ENCODE assay signal across 29 mouse cellular contexts in genomic region chr6:30621986-30622389, GRCm38 (mm10). TPM values are rescaled to one million over a fixed set of nuclear protein-coding genes. Genes with fewer than 3 reads are reported as not detected.
DNase-seq lines count a peak whose midpoint lies in the region; ATAC-seq and TF ChIP-seq lines count a peak whose summit lies in the region.
"Had no signal": no experiment of that assay in that cellular context is flagged by ENCODE, and none has a peak within 500 bp of the region (broad histone marks: within the 10 kb centered on the region; RNA-seq: fewer than 3 reads in every experiment).

No protein-coding gene starts in this region.

- H3K4me3 ChIP-seq in heart, embryonic 11.5 days (ENCODE audit: low read depth, low read length): no peak overlapping the region
- no peak overlapping the region for H3K4me3 ChIP-seq in heart, adult 2 months
- no peak overlapping the region for H3K4me3 ChIP-seq in intestine, embryonic 14.5 days (ENCODE audit: low read depth, low read length)
- no peak overlapping the region for H3K4me3 ChIP-seq in intestine, postnatal 0 days (ENCODE audit: low read depth, low read length)
- no peak overlapping the region for H3K4me3 ChIP-seq in lung, postnatal 0 days (ENCODE audit: low read depth, low read length)
- no peak overlapping the region for H3K4me3 ChIP-seq in intestine, embryonic 16.5 days (ENCODE audit: low read length)
- H3K4me3 ChIP-seq: forebrain, embryonic 12.5 days; limb, embryonic 13.5 days; stomach, embryonic 15.5 days had no signal

- ATAC-seq in heart, embryonic 11.5 days (replicated peaks; ENCODE audit: insufficient number of reproducible peaks, low FRiP score, low TSS enrichment): peak; percentile 68
- no peak; the same call in 1 of the 2 replicates for ATAC-seq in intestine, embryonic 14.5 days (replicated peaks; ENCODE audit: low FRiP score, low TSS enrichment, low read depth)
- no peak for ATAC-seq in intestine, postnatal 0 days
- ATAC-seq in lung, postnatal 0 days: peak; percentile 58
- no peak for ATAC-seq in intestine, embryonic 16.5 days

- no peak overlapping the region for H3K9ac ChIP-seq in heart, embryonic 11.5 days (ENCODE audit: low read depth, low read length)
- no peak overlapping the region for H3K9ac ChIP-seq in heart, adult 2 months (ENCODE audit: low read depth, low read length)
- H3K9ac ChIP-seq in intestine, embryonic 14.5 days (ENCODE audit: low read length): no peak overlapping the region
- H3K9ac ChIP-seq in intestine, postnatal 0 days (ENCODE audit: low read depth, low read length): no peak overlapping the region
- H3K9ac ChIP-seq in lung, postnatal 0 days (replicated peaks; ENCODE audit: low read depth): no peak overlapping the region
- H3K9ac ChIP-seq in intestine, embryonic 16.5 days (ENCODE audit: low read depth, low read length): no peak overlapping the region
- H3K9ac ChIP-seq: forebrain, embryonic 12.5 days; hindbrain, embryonic 14.5 days; limb, embryonic 13.5 days; stomach, embryonic 15.5 days had no signal

- WGBS in heart, embryonic 11.5 days (ENCODE audit: insufficient replicate concordance): 13% methylated on average over 4 of the region's 4 CpGs
- WGBS in heart, adult 2 months: 36% methylated on average over 4 of the region's 4 CpGs
- WGBS in intestine, embryonic 14.5 days: 28% methylated on average over 4 of the region's 4 CpGs
- 45% methylated on average over 4 of the region's 4 CpGs for WGBS in intestine, postnatal 0 days
- 31% methylated on average over 4 of the region's 4 CpGs for WGBS in lung, postnatal 0 days
- WGBS in intestine, embryonic 16.5 days: 45% methylated on average over 4 of the region's 4 CpGs

- no peak for TF ChIP-seq CTCF in heart, adult 2 months (IDR thresholded peaks at IDR 0.05)
- TF ChIP-seq CTCF in intestine, postnatal 0 days (IDR thresholded peaks at IDR 0.05; ENCODE audit: low read depth): no peak
- TF ChIP-seq CTCF in lung, postnatal 0 days (IDR thresholded peaks at IDR 0.05): no peak

- peak overlapping the region; percentile 70 for H3K27ac ChIP-seq in heart, embryonic 11.5 days (ENCODE audit: low read depth, low read length)
- no peak overlapping the region for H3K27ac ChIP-seq in heart, adult 2 months
- H3K27ac ChIP-seq in intestine, embryonic 14.5 days (ENCODE audit: low read depth): peak overlapping the region; percentile 57
- no peak overlapping the region for H3K27ac ChIP-seq in intestine, postnatal 0 days (ENCODE audit: low read depth, low read length)
- H3K27ac ChIP-seq in lung, postnatal 0 days (ENCODE audit: low read length): peak overlapping the region; percentile 11; the same call in 1 of the 2 replicates
- 0 out of 2 replicates have a peak overlapping the region, but pooled peaks have one; percentile 8 for H3K27ac ChIP-seq in intestine, embryonic 16.5 days (ENCODE audit: low read length)
- H3K27ac ChIP-seq: forebrain, embryonic 12.5 days; hindbrain, embryonic 14.5 days; stomach, embryonic 15.5 days had no signal

- no peaks in the 10 kb centered on the region for H3K27me3 ChIP-seq in heart, embryonic 11.5 days (ENCODE audit: control insufficient read depth, insufficient read depth, low read length)
- H3K27me3 ChIP-seq in heart, adult 2 months (ENCODE audit: control insufficient read depth, insufficient read depth, low read length): no peaks in the 10 kb centered on the region
- H3K27me3 ChIP-seq in intestine, embryonic 14.5 days (replicated peaks; ENCODE audit: control insufficient read depth, insufficient read depth, low read length): no peaks in the 10 kb centered on the region
- H3K27me3 ChIP-seq in intestine, postnatal 0 days (replicated peaks; ENCODE audit: control insufficient read depth, insufficient read depth, low read length): peaks cover 3% of the 10 kb centered on the region; the same call in 1 of the 2 replicates
- no peaks in the 10 kb centered on the region for H3K27me3 ChIP-seq in lung, postnatal 0 days (replicated peaks; ENCODE audit: insufficient read depth, low read length)
- no peaks in the 10 kb centered on the region for H3K27me3 ChIP-seq in intestine, embryonic 16.5 days (replicated peaks; ENCODE audit: control insufficient read depth, insufficient read depth, low read length)
- H3K27me3 ChIP-seq: CH12.LX; forebrain, embryonic 12.5 days; limb, embryonic 13.5 days; stomach, embryonic 15.5 days had no signal

- no peak overlapping the region for H3K4me2 ChIP-seq in heart, embryonic 11.5 days
- H3K4me2 ChIP-seq in intestine, embryonic 14.5 days (ENCODE audit: low read length): no peak overlapping the region
- no peak overlapping the region for H3K4me2 ChIP-seq in intestine, postnatal 0 days (replicated peaks; ENCODE audit: low read depth)
- no peak overlapping the region for H3K4me2 ChIP-seq in lung, postnatal 0 days (replicated peaks; ENCODE audit: low read depth, low read length)
- no peak overlapping the region for H3K4me2 ChIP-seq in intestine, embryonic 16.5 days (ENCODE audit: low read depth, low read length)
- H3K4me2 ChIP-seq: forebrain, embryonic 12.5 days; hindbrain, embryonic 14.5 days; limb, embryonic 13.5 days; stomach, embryonic 15.5 days had no signal

- no peak for TF ChIP-seq EP300 in heart, adult 2 months (IDR thresholded peaks at IDR 0.05; ENCODE audit: insufficient read depth, low read depth, low read length)
- TF ChIP-seq EP300 in lung, postnatal 0 days (IDR thresholded peaks at IDR 0.05): peak; percentile 58

- no peak for DNase-seq in heart, adult 2 months
- DNase-seq in intestine, embryonic 14.5 days (ENCODE audit: low spot score): no peak
- peak; percentile 53 for DNase-seq in lung, postnatal 0 days (ENCODE audit: low spot score)
- no peak for DNase-seq in lung, postnatal 25 days (ENCODE audit: low spot score)
- DNase-seq in left cerebral cortex, adult 11 months (ENCODE audit: low spot score): no peak
- DNase-seq: adrenal gland, postnatal 36 days; cerebellum, adult 11-12 months; cerebellum, postnatal 25 days; kidney, adult 11 months; lung, postnatal 14 days; right cerebral cortex, postnatal 14 days; spleen, adult 18-20 months; thymus, adult 2 months had no signal

- no peaks in the 10 kb centered on the region for H3K79me2 ChIP-seq in heart, adult 2 months (replicated peaks; ENCODE audit: control insufficient read depth, insufficient read depth, low read length)

- no peaks in the 10 kb centered on the region for H3K9me3 ChIP-seq in heart, embryonic 11.5 days (replicated peaks; ENCODE audit: control insufficient read depth, low read length)
- no peaks in the 10 kb centered on the region for H3K9me3 ChIP-seq in intestine, embryonic 14.5 days (ENCODE audit: control insufficient read depth, low read length)
- H3K9me3 ChIP-seq in intestine, postnatal 0 days (ENCODE audit: control insufficient read depth): no peaks in the 10 kb centered on the region
- H3K9me3 ChIP-seq in lung, postnatal 0 days (ENCODE audit: low read length): no peaks in the 10 kb centered on the region
- no peaks in the 10 kb centered on the region for H3K9me3 ChIP-seq in intestine, embryonic 16.5 days (ENCODE audit: control insufficient read depth, low read length)
- H3K9me3 ChIP-seq: forebrain, embryonic 12.5 days; limb, embryonic 13.5 days; stomach, embryonic 15.5 days had no signal

- intact Hi-C loops in heart, adult 2 months (cut with DNase I): no loop called here

- TF ChIP-seq POLR2A in heart, adult 2 months (IDR thresholded peaks at IDR 0.05; ENCODE audit: insufficient read depth, low read depth, low read length): no peak

- peaks cover 41% of the 10 kb centered on the region for H3K4me1 ChIP-seq in heart, embryonic 11.5 days (ENCODE audit: control insufficient read depth, insufficient read depth, low read length)
- H3K4me1 ChIP-seq in heart, adult 2 months (ENCODE audit: control insufficient read depth, insufficient read depth, low read length): no peaks in the 10 kb centered on the region
- H3K4me1 ChIP-seq in intestine, embryonic 14.5 days (replicated peaks; ENCODE audit: control insufficient read depth, insufficient read depth, low read length): peaks cover 26% of the 10 kb centered on the region
- no peaks in the 10 kb centered on the region for H3K4me1 ChIP-seq in intestine, postnatal 0 days (replicated peaks; ENCODE audit: control insufficient read depth, insufficient read depth, low read length)
- H3K4me1 ChIP-seq in lung, postnatal 0 days (ENCODE audit: insufficient read depth, low read depth, low read length): no peaks in the 10 kb centered on the region
- H3K4me1 ChIP-seq in intestine, embryonic 16.5 days (ENCODE audit: control insufficient read depth, insufficient read depth, low read length): peaks cover 13% of the 10 kb centered on the region

- H3K36me3 ChIP-seq in heart, embryonic 11.5 days (ENCODE audit: control insufficient read depth, insufficient read depth, low read length): no peaks in the 10 kb centered on the region
- no peaks in the 10 kb centered on the region for H3K36me3 ChIP-seq in heart, adult 2 months (ENCODE audit: control insufficient read depth, insufficient read depth, low read length)
- no peaks in the 10 kb centered on the region for H3K36me3 ChIP-seq in intestine, embryonic 14.5 days (ENCODE audit: control insufficient read depth, insufficient read depth, low read length)
- no peaks in the 10 kb centered on the region for H3K36me3 ChIP-seq in intestine, postnatal 0 days (ENCODE audit: control insufficient read depth, insufficient read depth)
- no peaks in the 10 kb centered on the region for H3K36me3 ChIP-seq in lung, postnatal 0 days (ENCODE audit: insufficient read depth, low read length)
- H3K36me3 ChIP-seq in intestine, embryonic 16.5 days (ENCODE audit: control insufficient read depth, insufficient read depth, low read length): no peaks in the 10 kb centered on the region
- H3K36me3 ChIP-seq: forebrain, embryonic 12.5 days; limb, embryonic 13.5 days; stomach, embryonic 15.5 days had no signal

RNA-seq across cellular contexts. Expression of gene Cpa5, which starts 11.2 kb away (rescaled TPM):
- polyA plus RNA-seq in heart, embryonic 11.5 days (2014; fragmentation: Nextera tagmentation; extraction: Ambion mirVana): 1.4 and 2.7 TPM in 2 replicates
- total RNA-seq in heart, adult 2 months (2021): not detected
- not detected in 2 replicates for polyA plus RNA-seq in heart, adult 2 months (2012; rRNA removed)
- polyA plus RNA-seq in intestine, embryonic 14.5 days (2014; fragmentation: Nextera tagmentation; extraction: Ambion mirVana): 0.19 and 0.23 TPM in 2 replicates
- polyA plus RNA-seq in intestine, postnatal 0 days (2015; fragmentation: Nextera tagmentation; extraction: Ambion mirVana): not detected in 2 replicates
- not detected in 2 replicates for polyA plus RNA-seq in lung, postnatal 0 days (2015; fragmentation: Nextera tagmentation; extraction: Ambion mirVana)
- not detected in 2 replicates for polyA plus RNA-seq in intestine, embryonic 16.5 days (2015; fragmentation: Nextera tagmentation; extraction: Ambion mirVana)
- total RNA-seq: adrenal gland, postnatal 36 days; CH12.LX; gastrocnemius, adult 8-10 months; layer of hippocampus, postnatal 14 days; left cerebral cortex, postnatal 10 days; megakaryocyte-erythroid progenitor cell, adult 5-6 weeks; MEL; midbrain, postnatal 0 days; neutrophil, adult 5-6 weeks had no signal
- polyA plus RNA-seq: frontal cortex, adult 2 months; midbrain, postnatal 0 days; thymus, adult 2 months had no signal

RNA-seq across cellular contexts. Expression of gene Cpa1, which starts 17.0 kb away (rescaled TPM):
- 2.4 and 2.5 TPM in 2 replicates for polyA plus RNA-seq in heart, embryonic 11.5 days (2014; fragmentation: Nextera tagmentation; extraction: Ambion mirVana)
- total RNA-seq in heart, adult 2 months (2021): under 1 TPM in 1 of 2 experiments, not detected in 1; 0.14 TPM
- 0.21 and 0.44 TPM in 2 replicates for polyA plus RNA-seq in heart, adult 2 months (2012; rRNA removed)
- polyA plus RNA-seq in intestine, embryonic 14.5 days (2014; fragmentation: Nextera tagmentation; extraction: Ambion mirVana): 2.6 and 167 TPM in 2 replicates
- polyA plus RNA-seq in intestine, postnatal 0 days (2015; fragmentation: Nextera tagmentation; extraction: Ambion mirVana): 3.5 and 4.1 TPM in 2 replicates
- 8.8 and 11.2 TPM in 2 replicates for polyA plus RNA-seq in lung, postnatal 0 days (2015; fragmentation: Nextera tagmentation; extraction: Ambion mirVana)
- polyA plus RNA-seq in intestine, embryonic 16.5 days (2015; fragmentation: Nextera tagmentation; extraction: Ambion mirVana): 358 and 408 TPM in 2 replicates
- total RNA-seq: adrenal gland, postnatal 36 days; CH12.LX; gastrocnemius, adult 8-10 months; layer of hippocampus, postnatal 14 days; left cerebral cortex, postnatal 10 days; megakaryocyte-erythroid progenitor cell, adult 5-6 weeks; MEL; neutrophil, adult 5-6 weeks had no signal
- polyA plus RNA-seq: forebrain, embryonic 12.5 days; frontal cortex, adult 2 months; thymus, adult 2 months had no signal

RNA-seq across cellular contexts. Expression of gene Cpa4, which starts 53.8 kb away (rescaled TPM):
- polyA plus RNA-seq in heart, embryonic 11.5 days (2014; fragmentation: Nextera tagmentation; extraction: Ambion mirVana): 2.4 TPM in 2 replicates
- total RNA-seq in heart, adult 2 months (2021): not detected
- not detected in 2 replicates for polyA plus RNA-seq in heart, adult 2 months (2012; rRNA removed)
- polyA plus RNA-seq in intestine, embryonic 14.5 days (2014; fragmentation: Nextera tagmentation; extraction: Ambion mirVana): 0.73 and 0.93 TPM in 2 replicates
- 0.04 and 0.07 TPM in 2 replicates for polyA plus RNA-seq in intestine, postnatal 0 days (2015; fragmentation: Nextera tagmentation; extraction: Ambion mirVana)
- 0.05 and 0.07 TPM in 2 replicates for polyA plus RNA-seq in lung, postnatal 0 days (2015; fragmentation: Nextera tagmentation; extraction: Ambion mirVana)
- 0.39 and 0.58 TPM in 2 replicates for polyA plus RNA-seq in intestine, embryonic 16.5 days (2015; fragmentation: Nextera tagmentation; extraction: Ambion mirVana)
- total RNA-seq: CH12.LX; gastrocnemius, adult 8-10 months; layer of hippocampus, postnatal 14 days; megakaryocyte-erythroid progenitor cell, adult 5-6 weeks; MEL; neutrophil, adult 5-6 weeks had no signal

Comparison
In these comparisons a context has a peak if more than half of its experiments do, and no peak if none do; other contexts are left out.
1. H3K27ac ChIP-seq: peak in heart, embryonic 11.5 days (single experiment), intestine, embryonic 14.5 days (single experiment), lung, postnatal 0 days (single experiment) and intestine, embryonic 16.5 days (single experiment); none in heart, adult 2 months (single experiment) and intestine, postnatal 0 days (single experiment).
2. ATAC-seq: peak in heart, embryonic 11.5 days (single experiment) and lung, postnatal 0 days (single experiment); none in intestine, embryonic 14.5 days (single experiment), intestine, postnatal 0 days (single experiment) and intestine, embryonic 16.5 days (single experiment).